Mouse (Mus musculus): ENCODE data around the gene Bloc1s6. TPM values are rescaled to one million over a fixed set of nuclear protein-coding genes. Genes with fewer than 3 reads are reported as not detected.

The Bloc1s6 gene
- 43.6 and 50.0 TPM in 2 replicates for polyA plus RNA-seq (2015; fragmentation: Nextera tagmentation; extraction: Ambion mirVana)

DNA sequence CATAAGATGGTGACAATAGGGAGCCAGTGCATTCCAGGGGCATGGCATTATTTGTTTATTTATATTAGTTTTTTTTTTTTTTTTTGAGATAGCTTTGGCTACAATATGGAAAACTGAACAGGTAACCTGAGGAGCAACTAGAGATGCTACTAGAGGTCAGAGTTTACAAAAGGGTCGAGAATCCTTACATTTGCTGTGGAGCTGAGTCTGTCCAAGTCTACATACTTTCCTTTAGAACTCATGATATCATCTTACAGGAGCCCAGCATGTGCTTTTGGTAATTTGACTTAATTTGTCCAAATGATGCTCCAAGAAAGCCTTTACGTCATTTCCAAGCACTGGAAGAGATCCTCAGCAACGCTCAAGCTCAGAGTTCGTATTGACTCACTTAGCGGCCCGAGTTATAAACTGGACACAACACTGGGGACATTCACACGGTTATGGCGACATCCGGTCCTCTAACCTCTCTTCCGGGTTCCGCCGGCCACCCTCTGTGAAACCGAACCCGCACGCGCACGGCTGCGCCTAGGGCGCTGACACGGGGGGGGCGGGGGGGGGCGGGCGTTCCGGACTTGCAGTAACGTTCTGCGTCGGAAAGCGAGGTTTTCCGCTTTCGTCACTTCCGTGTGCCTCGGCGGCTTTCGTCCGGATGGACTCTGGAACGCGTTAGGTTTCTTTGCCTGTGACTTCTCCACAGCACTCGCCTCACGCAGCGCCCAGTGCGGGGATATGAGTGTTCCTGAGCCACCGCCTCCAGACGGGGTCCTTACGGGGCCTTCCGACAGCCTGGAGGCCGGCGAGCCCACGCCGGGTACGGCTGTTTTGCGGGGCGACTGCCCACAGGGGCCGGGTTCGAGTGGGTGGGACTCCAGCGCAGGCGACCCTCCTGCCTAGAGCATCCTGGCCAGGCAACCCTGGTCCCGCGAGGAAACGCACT lies at the start of gene Bloc1s6:
Bloc1s6 (plus strand) TSS at position 610 of the 937 bp plus-strand sequence.
- Histone ChIP-seq H3K9ac (ENCODE audit: low read depth, low read length) (peak within 1 kb of the TSS; percentile 86), H3K4me1 (replicated peaks; ENCODE audit: insufficient read depth, low read length) (no peaks in the 10 kb centered on the region), H3K36me3 (ENCODE audit: insufficient read depth, low read length) (0 out of 2 replicates have a peak, but pooled peaks cover 2% of the 10 kb centered on the region), H3K27me3 (ENCODE audit: insufficient read depth, low read length) (no peaks in the 10 kb centered on the region), H3K4me2 (ENCODE audit: low read length) (peak within 1 kb of the TSS; percentile 72), H3K27ac (peak within 1 kb of the TSS; percentile 89), H3K4me3 (replicated peaks; ENCODE audit: low read depth, low read length) (peak within 1 kb of the TSS; percentile 83), H3K9me3 (replicated peaks; ENCODE audit: low read length) (no peaks in the 10 kb centered on the region)
- ATAC-seq (replicated peaks; ENCODE audit: low FRiP score, low read depth), result peak; percentile 96
- no peak for TF ChIP-seq CTCF (IDR thresholded peaks at IDR 0.05; ENCODE audit: low read depth)
- DNase-seq (ENCODE audit: low spot score), result peak; percentile 90
- WGBS, result 1% methylated on average over 52 of the region's 59 CpGs

- Histone ChIP-seq H3K36me3 (ENCODE audit: insufficient read depth, low read length) (no peaks in the 10 kb centered on the region), H3K4me1 (replicated peaks; ENCODE audit: insufficient read depth, low read length) (peaks cover 8% of the 10 kb centered on the region; the same call in 1 of the 2 replicates), H3K27me3 (ENCODE audit: insufficient read depth, low read length) (no peaks in the 10 kb centered on the region), H3K27ac (no peak overlapping the region), H3K4me3 (replicated peaks; ENCODE audit: low read depth, low read length) (no peak overlapping the region), H3K9ac (ENCODE audit: low read depth, low read length) (no peak overlapping the region), H3K4me2 (ENCODE audit: low read length) (no peak overlapping the region), H3K9me3 (replicated peaks; ENCODE audit: low read length) (no peaks in the 10 kb centered on the region)
- DNase-seq (ENCODE audit: low spot score), result no peak
- ATAC-seq (replicated peaks; ENCODE audit: low FRiP score, low read depth), result no peak
- 77% methylated on average over 2 of the region's 2 CpGs for WGBS
- TF ChIP-seq CTCF (IDR thresholded peaks at IDR 0.05; ENCODE audit: low read depth), result no peak
Measured at GRCm38 (mm10) chr2:122697526-122697925, 40.8 kb upstream of the Bloc1s6 start.

DNA sequence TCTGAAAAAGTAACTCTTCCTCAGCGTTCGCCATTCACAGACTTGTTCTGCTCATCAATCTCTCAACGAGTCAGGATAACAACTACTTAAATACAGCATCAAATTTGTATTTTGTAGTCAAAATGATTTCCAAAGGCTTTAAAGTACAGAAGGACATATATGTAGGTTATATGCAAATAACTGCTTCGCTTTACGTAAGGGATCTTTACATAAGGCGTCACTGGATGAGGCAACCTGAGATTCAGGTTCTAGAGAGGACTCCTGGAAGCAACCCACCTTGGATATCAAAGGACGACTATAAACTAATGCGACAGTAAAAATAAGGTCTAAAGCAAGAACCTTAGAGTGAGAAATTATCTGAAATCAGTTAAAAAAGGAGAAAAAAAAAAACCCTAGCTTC lies 37.3 kb upstream of the Bloc1s6 start:
- no peaks in the 10 kb centered on the region for H3K27me3 ChIP-seq (ENCODE audit: insufficient read depth, low read length)
- H3K9ac ChIP-seq (ENCODE audit: low read depth, low read length), result no peak overlapping the region
- no peak for TF ChIP-seq CTCF (IDR thresholded peaks at IDR 0.05; ENCODE audit: low read depth)
- no peak overlapping the region for H3K27ac ChIP-seq
- no peak for DNase-seq (ENCODE audit: low spot score)
- no peaks in the 10 kb centered on the region for H3K9me3 ChIP-seq (replicated peaks; ENCODE audit: low read length)
- 64% methylated on average over 8 of the region's 8 CpGs for WGBS
- peak overlapping the region; percentile 80; the same call in 1 of the 2 replicates for H3K4me3 ChIP-seq (replicated peaks; ENCODE audit: low read depth, low read length)
- ATAC-seq (replicated peaks; ENCODE audit: low FRiP score, low read depth), result no peak
- peak overlapping the region; percentile 68 for H3K4me2 ChIP-seq (ENCODE audit: low read length)
- H3K4me1 ChIP-seq (replicated peaks; ENCODE audit: insufficient read depth, low read length), result peaks cover 8% of the 10 kb centered on the region; the same call in 1 of the 2 replicates
- no peaks in the 10 kb centered on the region for H3K36me3 ChIP-seq (ENCODE audit: insufficient read depth, low read length)

- H3K27ac ChIP-seq, result peak overlapping the region; percentile 75
- peak overlapping the region; percentile 68 for H3K4me2 ChIP-seq (ENCODE audit: low read length)
- H3K36me3 ChIP-seq (ENCODE audit: insufficient read depth, low read length), result no peaks in the 10 kb centered on the region
- DNase-seq (ENCODE audit: low spot score), result no peak
- no peak for TF ChIP-seq CTCF (IDR thresholded peaks at IDR 0.05; ENCODE audit: low read depth)
- WGBS, result under 1% methylated on average over 15 of the region's 15 CpGs
- H3K4me3 ChIP-seq (replicated peaks; ENCODE audit: low read depth, low read length), result peak overlapping the region; percentile 80
- no peaks in the 10 kb centered on the region for H3K9me3 ChIP-seq (replicated peaks; ENCODE audit: low read length)
- no peak for ATAC-seq (replicated peaks; ENCODE audit: low FRiP score, low read depth)
- H3K9ac ChIP-seq (ENCODE audit: low read depth, low read length), result peak overlapping the region; percentile 79
- no peaks in the 10 kb centered on the region for H3K27me3 ChIP-seq (ENCODE audit: insufficient read depth, low read length)
- H3K4me1 ChIP-seq (replicated peaks; ENCODE audit: insufficient read depth, low read length), result peaks cover 8% of the 10 kb centered on the region; the same call in 1 of the 2 replicates
Measured at GRCm38 (mm10) chr2:122701871-122702180, 36.5 kb upstream of the Bloc1s6 start.

DNA sequence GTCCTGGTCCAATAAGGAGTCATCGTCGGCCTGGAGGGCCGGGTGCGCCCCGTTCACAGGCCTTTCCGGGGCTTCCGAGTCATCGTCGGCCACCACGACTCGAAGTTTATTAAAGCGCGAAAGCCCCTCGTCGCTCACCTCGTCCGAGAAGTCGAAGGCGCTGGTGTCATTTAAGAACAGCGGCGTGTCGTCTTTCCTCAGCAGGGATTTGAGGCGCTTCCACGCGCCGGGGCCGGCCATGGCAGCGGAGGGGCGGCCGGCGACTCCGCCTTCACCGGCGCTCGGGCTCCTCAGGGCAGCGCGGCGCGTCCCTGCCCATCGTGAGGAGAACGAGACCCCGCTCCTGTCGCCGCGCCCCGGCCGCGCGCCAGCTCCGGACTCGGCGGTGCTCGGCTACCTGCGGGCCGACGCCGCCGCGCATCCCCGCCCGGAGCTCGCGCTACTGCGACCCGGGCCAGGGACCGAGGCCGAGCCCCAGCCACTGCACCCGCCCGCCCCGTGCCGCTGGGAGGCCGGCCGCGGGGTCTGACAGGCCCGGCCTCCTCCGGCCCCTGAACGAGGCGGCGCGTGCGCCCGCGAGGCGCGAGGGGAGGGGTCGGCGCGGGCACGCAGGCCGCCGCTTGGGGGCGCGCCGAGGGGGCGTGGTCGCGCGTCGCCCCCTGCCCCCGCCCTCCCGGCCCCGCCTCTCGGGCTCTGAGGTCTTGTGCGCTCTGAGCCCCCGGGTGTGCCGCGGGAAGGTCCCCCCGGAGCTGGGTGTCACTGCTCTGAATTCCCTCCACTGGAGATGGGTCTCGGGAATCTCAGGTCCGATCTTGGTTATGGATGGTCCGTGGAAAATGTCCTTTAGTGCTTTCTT lies 35.9 kb upstream of the Bloc1s6 start, which contains the start of gene Slc30a4:
Slc30a4 (minus strand) TSS at position 483 of the 856 bp plus-strand sequence.
- peak within 1 kb of the TSS; percentile 75 for H3K27ac ChIP-seq
- no peak for TF ChIP-seq CTCF (IDR thresholded peaks at IDR 0.05; ENCODE audit: low read depth)
- peaks cover 8% of the 10 kb centered on the region; the same call in 1 of the 2 replicates for H3K4me1 ChIP-seq (replicated peaks; ENCODE audit: insufficient read depth, low read length)
- no peaks in the 10 kb centered on the region for H3K36me3 ChIP-seq (ENCODE audit: insufficient read depth, low read length)
- H3K9me3 ChIP-seq (replicated peaks; ENCODE audit: low read length), result no peaks in the 10 kb centered on the region
- H3K4me2 ChIP-seq (ENCODE audit: low read length), result peak within 1 kb of the TSS; percentile 68
- H3K27me3 ChIP-seq (ENCODE audit: insufficient read depth, low read length), result no peaks in the 10 kb centered on the region
- ATAC-seq (replicated peaks; ENCODE audit: low FRiP score, low read depth) (peak; percentile 98), DNase-seq (ENCODE audit: low spot score) (peak; percentile 83)
- H3K4me3 ChIP-seq (replicated peaks; ENCODE audit: low read depth, low read length), result peak within 1 kb of the TSS; percentile 80
- H3K9ac ChIP-seq (ENCODE audit: low read depth, low read length), result peak within 1 kb of the TSS; percentile 79
- under 1% methylated on average over 77 of the region's 111 CpGs for WGBS

- H3K9me3 ChIP-seq (replicated peaks; ENCODE audit: low read length), result no peaks in the 10 kb centered on the region
- 90% methylated on average over 2 of the region's 2 CpGs for WGBS
- H3K36me3 ChIP-seq (ENCODE audit: insufficient read depth, low read length), result no peaks in the 10 kb centered on the region
- H3K4me1 ChIP-seq (replicated peaks; ENCODE audit: insufficient read depth, low read length), result peaks cover 8% of the 10 kb centered on the region; the same call in 1 of the 2 replicates
- no peak overlapping the region for H3K27ac ChIP-seq
- H3K4me3 ChIP-seq (replicated peaks; ENCODE audit: low read depth, low read length), result no peak overlapping the region
- no peak for ATAC-seq (replicated peaks; ENCODE audit: low FRiP score, low read depth)
- no peaks in the 10 kb centered on the region for H3K27me3 ChIP-seq (ENCODE audit: insufficient read depth, low read length)
- no peak for TF ChIP-seq CTCF (IDR thresholded peaks at IDR 0.05; ENCODE audit: low read depth)
- H3K4me2 ChIP-seq (ENCODE audit: low read length), result no peak overlapping the region
- DNase-seq (ENCODE audit: low spot score), result no peak
- H3K9ac ChIP-seq (ENCODE audit: low read depth, low read length), result no peak overlapping the region
Measured at GRCm38 (mm10) chr2:122704572-122704971, 33.7 kb upstream of the Bloc1s6 start.

Measured in kidney, postnatal 0 days (tissue).